Mouse (Mus musculus): ENCODE results near the gene Ehhadh. TPM values are rescaled to one million over a fixed set of nuclear protein-coding genes. Genes with fewer than 3 reads are reported as not detected.

Gene Ehhadh
- polyA plus RNA-seq, 1 experiment from 2014 or later = 2.5 TPM

GRCm38 (mm10) chr16:21758447-21758846 is 29.2 kb downstream of the Ehhadh start:
- DNase-seq (ENCODE audit: low spot score) (no peak), ATAC-seq (no peak)
- Histone ChIP-seq H3K36me3 (ENCODE audit: insufficient read depth, low read length) (0 out of 2 replicates have a peak, but pooled peaks cover 4% of the 10 kb centered on the region), H3K9ac (replicated peaks; ENCODE audit: low read depth) (no peak overlapping the region), H3K9me3 (ENCODE audit: low read length) (no peaks in the 10 kb centered on the region), H3K4me2 (replicated peaks; ENCODE audit: low read depth, low read length) (no peak overlapping the region), H3K27ac (ENCODE audit: low read length) (no peak overlapping the region), H3K4me1 (ENCODE audit: insufficient read depth, low read depth, low read length) (no peaks in the 10 kb centered on the region), H3K4me3 (ENCODE audit: low read depth, low read length) (no peak overlapping the region), H3K27me3 (replicated peaks; ENCODE audit: insufficient read depth, low read length) (no peaks in the 10 kb centered on the region)
- WGBS = 75% methylated on average over 1 of the region's 1 CpGs
- TF ChIP-seq CTCF (IDR thresholded peaks at IDR 0.05) (no peak), EP300 (IDR thresholded peaks at IDR 0.05) (no peak)

GRCm38 (mm10) chr16:21743401-21743800 is 44.2 kb downstream of the Ehhadh start:
- ATAC-seq (no peak), DNase-seq (ENCODE audit: low spot score) (no peak)
- H3K9ac ChIP-seq (replicated peaks; ENCODE audit: low read depth) = no peak overlapping the region
- no peaks in the 10 kb centered on the region for H3K36me3 ChIP-seq (ENCODE audit: insufficient read depth, low read length)
- no peak overlapping the region for H3K4me3 ChIP-seq (ENCODE audit: low read depth, low read length)
- WGBS = 86% methylated on average over 6 of the region's 6 CpGs
- no peaks in the 10 kb centered on the region for H3K4me1 ChIP-seq (ENCODE audit: insufficient read depth, low read depth, low read length)
- H3K9me3 ChIP-seq (ENCODE audit: low read length) = no peaks in the 10 kb centered on the region
- no peak overlapping the region for H3K4me2 ChIP-seq (replicated peaks; ENCODE audit: low read depth, low read length)
- no peaks in the 10 kb centered on the region for H3K27me3 ChIP-seq (replicated peaks; ENCODE audit: insufficient read depth, low read length)
- no peak for TF ChIP-seq CTCF (IDR thresholded peaks at IDR 0.05)
- no peak for TF ChIP-seq EP300 (IDR thresholded peaks at IDR 0.05)
- H3K27ac ChIP-seq (ENCODE audit: low read length) = no peak overlapping the region

- Histone ChIP-seq H3K4me3 (ENCODE audit: low read depth, low read length) (no peak overlapping the region), H3K9me3 (ENCODE audit: low read length) (no peaks in the 10 kb centered on the region), H3K4me2 (replicated peaks; ENCODE audit: low read depth, low read length) (no peak overlapping the region), H3K27ac (ENCODE audit: low read length) (no peak overlapping the region), H3K9ac (replicated peaks; ENCODE audit: low read depth) (no peak overlapping the region), H3K36me3 (ENCODE audit: insufficient read depth, low read length) (no peaks in the 10 kb centered on the region), H3K27me3 (replicated peaks; ENCODE audit: insufficient read depth, low read length) (no peaks in the 10 kb centered on the region), H3K4me1 (ENCODE audit: insufficient read depth, low read depth, low read length) (no peaks in the 10 kb centered on the region)
- TF ChIP-seq EP300 (IDR thresholded peaks at IDR 0.05) = no peak
- no peak for TF ChIP-seq CTCF (IDR thresholded peaks at IDR 0.05)
- no peak for DNase-seq (ENCODE audit: low spot score)
- ATAC-seq = no peak
- 89% methylated on average over 5 of the region's 5 CpGs for WGBS
Measured at GRCm38 (mm10) chr16:21742898-21743297, 44.7 kb downstream of the Ehhadh start.

GRCm38 (mm10) chr16:21742191-21742870 is 45.3 kb downstream of the Ehhadh start:
- DNase-seq (ENCODE audit: low spot score) (no peak), ATAC-seq (no peak)
- H3K4me3 ChIP-seq (ENCODE audit: low read depth, low read length) = no peak overlapping the region
- no peaks in the 10 kb centered on the region for H3K36me3 ChIP-seq (ENCODE audit: insufficient read depth, low read length)
- H3K27ac ChIP-seq (ENCODE audit: low read length) = no peak overlapping the region
- TF ChIP-seq CTCF (IDR thresholded peaks at IDR 0.05) (no peak), EP300 (IDR thresholded peaks at IDR 0.05) (no peak)
- 80% methylated on average over 5 of the region's 5 CpGs for WGBS
- H3K27me3 ChIP-seq (replicated peaks; ENCODE audit: insufficient read depth, low read length) = no peaks in the 10 kb centered on the region
- no peaks in the 10 kb centered on the region for H3K4me1 ChIP-seq (ENCODE audit: insufficient read depth, low read depth, low read length)
- H3K4me2 ChIP-seq (replicated peaks; ENCODE audit: low read depth, low read length) = no peak overlapping the region
- no peak overlapping the region for H3K9ac ChIP-seq (replicated peaks; ENCODE audit: low read depth)
- no peaks in the 10 kb centered on the region for H3K9me3 ChIP-seq (ENCODE audit: low read length)

GRCm38 (mm10) chr16:21741542-21741941 is 46.1 kb downstream of the Ehhadh start:
- H3K27me3 ChIP-seq (replicated peaks; ENCODE audit: insufficient read depth, low read length) = no peaks in the 10 kb centered on the region
- TF ChIP-seq EP300 (IDR thresholded peaks at IDR 0.05) (no peak), CTCF (IDR thresholded peaks at IDR 0.05) (no peak)
- no peaks in the 10 kb centered on the region for H3K9me3 ChIP-seq (ENCODE audit: low read length)
- DNase-seq (ENCODE audit: low spot score) (no peak), ATAC-seq (no peak)
- H3K36me3 ChIP-seq (ENCODE audit: insufficient read depth, low read length) = no peaks in the 10 kb centered on the region
- H3K4me3 ChIP-seq (ENCODE audit: low read depth, low read length) = no peak overlapping the region
- H3K9ac ChIP-seq (replicated peaks; ENCODE audit: low read depth) = no peak overlapping the region
- H3K27ac ChIP-seq (ENCODE audit: low read length) = no peak overlapping the region
- no peaks in the 10 kb centered on the region for H3K4me1 ChIP-seq (ENCODE audit: insufficient read depth, low read depth, low read length)
- 70% methylated on average over 3 of the region's 3 CpGs for WGBS
- no peak overlapping the region for H3K4me2 ChIP-seq (replicated peaks; ENCODE audit: low read depth, low read length)

GRCm38 (mm10) chr16:21735638-21736037 is 52.0 kb downstream of the Ehhadh start:
- WGBS = 80% methylated on average over 1 of the region's 1 CpGs
- Histone ChIP-seq H3K9me3 (ENCODE audit: low read length) (no peaks in the 10 kb centered on the region), H3K4me2 (replicated peaks; ENCODE audit: low read depth, low read length) (no peak overlapping the region), H3K36me3 (ENCODE audit: insufficient read depth, low read length) (no peaks in the 10 kb centered on the region), H3K27me3 (replicated peaks; ENCODE audit: insufficient read depth, low read length) (no peaks in the 10 kb centered on the region), H3K4me1 (ENCODE audit: insufficient read depth, low read depth, low read length) (no peaks in the 10 kb centered on the region), H3K27ac (ENCODE audit: low read length) (no peak overlapping the region), H3K9ac (replicated peaks; ENCODE audit: low read depth) (no peak overlapping the region), H3K4me3 (ENCODE audit: low read depth, low read length) (no peak overlapping the region)
- ATAC-seq = no peak
- no peak for DNase-seq (ENCODE audit: low spot score)
- TF ChIP-seq EP300 (IDR thresholded peaks at IDR 0.05) (no peak), CTCF (IDR thresholded peaks at IDR 0.05) (no peak)
